Mouse (Mus musculus) intestine, postnatal 0 days (tissue): Measurements from ENCODE around the gene Hnrnpa3. TPM values are rescaled to one million over a fixed set of nuclear protein-coding genes. Genes with fewer than 3 reads are reported as not detected.
"Not testable (repeated sequence)": the region's sequence is repeated elsewhere in the genome, so short reads cannot be mapped to it uniquely, and the experiment has no call there.

Experiments used
- ATAC-seq: fragments of 200-750 bp; cut with Nextera tagmentation; 2 replicates; pipeline ENCODE4 v1.8.0; 2017; ENCODE audit warnings: mild to moderate bottlenecking, moderate TSS enrichment, moderate library complexity
- H3K27ac ChIP-seq: fragments of 300-500 bp; sonication (generic); 2 replicates; pipeline ENCODE4 v1.5.1; 2014; ENCODE audit warnings: mild to moderate bottlenecking, low read depth, low read length, moderate library complexity
- H3K27me3 ChIP-seq: fragments of 300-500 bp; sonication (generic); replicated peaks from 2 replicates; pipeline ENCODE4 v1.6.1; 2014; ENCODE audit warnings: low read length, mixed read lengths; ENCODE audit not compliant: control insufficient read depth, insufficient read depth
- H3K36me3 ChIP-seq: fragments of 300-500 bp; sonication (generic); 2 replicates; pipeline ENCODE4 v1.6.1; 2014; ENCODE audit warnings: mild to moderate bottlenecking, moderate library complexity; ENCODE audit not compliant: control insufficient read depth, insufficient read depth
- H3K4me1 ChIP-seq: fragments of 300-500 bp; sonication (generic); replicated peaks from 2 replicates; pipeline ENCODE4 v1.6.1; 2014; ENCODE audit warnings: antibody characterized with exemption, low read length, mixed read lengths; ENCODE audit not compliant: control insufficient read depth, insufficient read depth
- H3K4me2 ChIP-seq: fragments of 300-500 bp; sonication (generic); replicated peaks from 2 replicates; pipeline ENCODE4 v1.6.1; 2014; ENCODE audit warnings: low read depth, mild to moderate bottlenecking, moderate library complexity
- H3K4me3 ChIP-seq: fragments of 300-500 bp; sonication (generic); 2 replicates; pipeline ENCODE4 v1.5.1; 2014; ENCODE audit warnings: low read depth, low read length
- H3K9ac ChIP-seq: fragments of 300-500 bp; sonication (generic); 2 replicates; pipeline ENCODE4 v1.6.1; 2014; ENCODE audit warnings: mild to moderate bottlenecking, low read depth, low read length
- H3K9me3 ChIP-seq: fragments of 300-500 bp; sonication (generic); 2 replicates; pipeline ENCODE4 v1.6.1; 2016; ENCODE audit warnings: mixed run types; ENCODE audit not compliant: control insufficient read depth
- CTCF ChIP-seq: sonication (generic); IDR thresholded peaks from 2 replicates; pipeline ENCODE4 v1.5.1; 2016; ENCODE audit warnings: low read depth, mild to moderate bottlenecking, control low read depth, antibody characterized with exemption, moderate library complexity
- WGBS: fragments of 180-500 bp; shearing (Covaris S2); extraction: QIAGEN DNeasy Blood & Tissue Kit; methylation state at CpG from one replicate; pipeline ENCODE4 v1.1.7; 2014; 5-methylcytosine and 5-hydroxymethylcytosine counted together
- polyA plus RNA-seq: library from polyadenylated mRNA; unstranded; fragments of >200 nt; fragmentation: Nextera tagmentation; extraction: Ambion mirVana; gene quantifications from 2 replicates; pipeline ENCODE4 v1.2.1, GENCODE M21; 2015

Gene Hnrnpa3
- polyA plus RNA-seq, 1 experiment from 2014 or later, result 149 TPM

GRCm38 (mm10) chr2:75636261-75637054 lies 22.6 kb upstream of the Hnrnpa3 start:
- 0 out of 2 replicates have a peak, but pooled peaks cover 4% of the 10 kb centered on the region for H3K4me1 ChIP-seq
- no peak overlapping the region for H3K4me3 ChIP-seq
- H3K9me3 ChIP-seq, result no peaks in the 10 kb centered on the region
- WGBS, result 67% methylated on average over 6 of the region's 6 CpGs
- no peak overlapping the region for H3K9ac ChIP-seq
- no peaks in the 10 kb centered on the region for H3K36me3 ChIP-seq
- H3K27me3 ChIP-seq, result no peaks in the 10 kb centered on the region
- no peak overlapping the region for H3K27ac ChIP-seq
- ATAC-seq, result no peak
- TF ChIP-seq CTCF, result peak; percentile 71
- no peak overlapping the region for H3K4me2 ChIP-seq

DNA sequence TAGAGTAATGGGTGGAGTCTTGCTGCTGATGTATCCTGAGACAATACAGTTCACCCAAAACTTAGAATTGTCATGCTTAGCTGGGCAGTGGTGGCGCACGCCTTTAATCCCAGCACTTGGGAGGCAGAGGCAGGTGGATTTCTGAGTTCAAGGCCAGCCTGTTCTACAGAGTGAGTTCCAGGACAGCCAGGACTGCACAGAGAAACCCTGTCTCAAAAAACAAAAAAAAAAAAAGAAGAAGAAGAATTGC lies 22.1 kb upstream of the Hnrnpa3 start:
- H3K9ac ChIP-seq, H3K36me3 ChIP-seq, H3K4me2 ChIP-seq, H3K4me3 ChIP-seq, H3K27ac ChIP-seq, H3K27me3 ChIP-seq, ATAC-seq, H3K4me1 ChIP-seq, H3K9me3 ChIP-seq: not testable (repeated sequence)
- WGBS, result 91% methylated on average over 2 of the region's 2 CpGs

GRCm38 (mm10) chr2:75637361-75637760 lies 21.7 kb upstream of the Hnrnpa3 start:
- Histone ChIP-seq H3K27ac (no peak overlapping the region), H3K9ac (no peak overlapping the region), H3K27me3 (no peaks in the 10 kb centered on the region), H3K4me2 (no peak overlapping the region), H3K4me1 (0 out of 2 replicates have a peak, but pooled peaks cover 4% of the 10 kb centered on the region), H3K36me3 (no peaks in the 10 kb centered on the region), H3K4me3 (no peak overlapping the region), H3K9me3 (no peaks in the 10 kb centered on the region)
- ATAC-seq, result no peak
- TF ChIP-seq CTCF, result no peak

DNA sequence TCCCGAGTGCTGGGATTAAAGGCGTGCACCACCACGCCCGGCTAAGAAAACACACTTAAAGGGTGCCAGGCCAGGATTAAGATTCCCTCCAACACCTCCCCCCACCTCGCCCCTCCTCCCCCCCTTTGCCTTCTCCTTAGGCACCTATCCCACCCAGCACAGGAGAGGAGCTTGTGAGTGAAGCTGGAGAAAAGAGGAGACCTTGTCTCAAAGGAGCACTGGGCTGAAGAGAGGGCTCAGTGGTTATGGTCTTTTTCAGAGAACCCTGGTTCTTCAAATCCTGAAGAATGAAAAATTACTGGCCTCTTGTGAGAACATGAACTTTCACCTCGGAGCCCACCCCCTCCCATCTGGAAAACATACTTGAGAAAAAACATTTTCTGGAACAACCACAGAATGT lies 21.2 kb upstream of the Hnrnpa3 start:
- not testable (repeated sequence) for H3K4me1 ChIP-seq, H3K27ac ChIP-seq, H3K4me3 ChIP-seq, ATAC-seq, H3K36me3 ChIP-seq, H3K4me2 ChIP-seq, H3K27me3 ChIP-seq, H3K9ac ChIP-seq, H3K9me3 ChIP-seq
- WGBS, result 82% methylated on average over 6 of the region's 6 CpGs

DNA sequence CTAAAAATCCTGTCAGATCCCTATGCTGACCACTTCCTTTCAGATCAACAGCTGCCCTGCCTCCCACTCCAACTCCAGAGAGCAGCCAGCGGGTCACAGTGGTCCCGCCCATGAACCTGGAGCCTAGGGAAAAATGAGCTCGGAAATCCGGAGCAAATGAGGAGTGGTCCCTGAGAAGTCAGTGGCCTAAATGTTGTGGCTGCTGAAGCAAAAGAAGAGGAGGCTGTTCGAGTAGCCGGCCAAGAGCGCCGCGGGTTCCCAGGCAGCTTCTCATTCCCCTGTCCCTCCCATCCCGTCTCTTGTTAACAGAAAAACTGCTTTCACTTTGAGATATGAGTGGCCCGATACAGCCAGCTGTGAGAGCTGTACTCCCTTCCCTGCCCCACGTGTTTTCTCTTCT lies 19.5 kb upstream of the Hnrnpa3 start:
- not testable (repeated sequence) for ATAC-seq, H3K4me3 ChIP-seq

DNA sequence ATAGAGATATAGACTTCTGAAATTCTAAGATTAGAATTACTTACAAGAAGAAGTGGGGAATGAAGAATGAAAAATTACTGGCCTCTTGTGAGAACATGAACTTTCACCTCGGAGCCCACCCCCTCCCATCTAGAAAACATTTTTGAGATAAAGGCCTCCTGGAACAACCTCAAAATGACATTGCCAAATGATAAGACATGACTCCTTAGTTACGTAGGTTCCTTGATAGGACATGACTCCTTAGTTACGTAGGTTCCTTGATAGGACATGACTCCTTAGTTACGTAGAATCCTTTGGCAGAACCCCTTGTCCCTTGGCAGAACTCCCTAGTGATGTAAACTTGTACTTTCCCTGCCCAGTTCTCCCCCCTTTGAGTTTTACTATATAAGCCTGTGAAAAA lies 16.7 kb upstream of the Hnrnpa3 start:
- not testable (repeated sequence) for H3K4me1 ChIP-seq, H3K36me3 ChIP-seq, ATAC-seq, H3K4me2 ChIP-seq, H3K4me3 ChIP-seq, H3K9me3 ChIP-seq, H3K27ac ChIP-seq, H3K27me3 ChIP-seq, H3K9ac ChIP-seq
- WGBS, result 43% methylated on average over 4 of the region's 4 CpGs

More for the DNA sequence above, 19.5 kb upstream of the Hnrnpa3 start:
- not testable (repeated sequence) for H3K27ac ChIP-seq, H3K4me1 ChIP-seq, H3K27me3 ChIP-seq, H3K9ac ChIP-seq, H3K9me3 ChIP-seq, H3K36me3 ChIP-seq
- 11% methylated on average over 11 of the region's 12 CpGs for WGBS
- H3K4me2 ChIP-seq, result peak overlapping the region; percentile 45; the same call in 1 of the 2 replicates
